Mouse (Mus musculus) E14TG2a.4 (cell line): ENCODE data around the gene Rnf216.

Experiments
- CTCF ChIP-seq: conservative IDR thresholded peaks from 2 replicates; pipeline ENCODE4 v1.5.1; 2014; ENCODE audit warnings: low read length
- NANOG ChIP-seq: IDR thresholded peaks from 2 replicates; pipeline ENCODE4 v1.6.1; 2014; ENCODE audit warnings: borderline replicate concordance, low read length, mixed read lengths
- POU5F1 ChIP-seq: IDR thresholded peaks from 2 replicates; pipeline ENCODE4 v1.6.1; 2014; ENCODE audit warnings: low read length, borderline replicate concordance

GRCm38 (mm10) chr5:143147481-143147880, 34.7 kb upstream of the Rnf216 start, which contains the start of gene Olfr718-ps1:
- no peak for TF ChIP-seq CTCF
- TF ChIP-seq NANOG = no peak
- no peak for TF ChIP-seq POU5F1
